Mouse (Mus musculus) colon, adult 2 months (tissue): ENCODE results near the gene Dnal4. TPM values are rescaled to one million over a fixed set of nuclear protein-coding genes. Genes with fewer than 3 reads are reported as not detected.

Experiments
- polyA plus RNA-seq: library from polyadenylated mRNA; depleted of rRNA; stranded (reverse); fragments of >200 nt; gene quantifications from 2 replicates; pipeline ENCODE4 v1.2.3, GENCODE M21; 2012; rRNA removed

Dnal4 gene
- polyA plus RNA-seq, result 30.5 and 47.3 TPM in 2 replicates

GRCm38 (mm10) chr15:79777749-79778148 is at the start of gene Dnal4:
Gene Dnal4 (minus strand): TSS chr15:79777849.

GRCm38 (mm10) chr15:79804352-79805071 is 26.9 kb upstream of the Dnal4 start, which contains the start of gene Nptxr:
Gene Nptxr (minus strand): TSS chr15:79804766.

GRCm38 (mm10) chr15:79741921-79742705 is 35.5 kb downstream of the Dnal4 start, which contains the start of gene Sun2:
Gene Sun2 (minus strand): TSS chr15:79742536.

Other genes with a start within 250 kb of the Dnal4 start
- 137 and 181 TPM in 2 replicates for gene Ddx17, start 231.1 kb downstream of the Dnal4 start, polyA plus RNA-seq
- 0.05 TPM in 1 of 2 replicates, not detected in the other for gene Dmc1, start 172.7 kb downstream of the Dnal4 start, polyA plus RNA-seq
- 0.43 and 0.61 TPM in 2 replicates for gene Fam227a, start 118.9 kb downstream of the Dnal4 start, polyA plus RNA-seq
- 8.7 and 9.6 TPM in 2 replicates for gene Cby1, start 118.7 kb downstream of the Dnal4 start, polyA plus RNA-seq
- gene Tomm22, start 107.0 kb downstream of the Dnal4 start, polyA plus RNA-seq, result 26.9 and 31.4 TPM in 2 replicates
- 24.1 and 32.1 TPM in 2 replicates for gene Josd1, start 89.9 kb downstream of the Dnal4 start, polyA plus RNA-seq
- gene Gtpbp1, start 87.0 kb downstream of the Dnal4 start, polyA plus RNA-seq, result 35.0 and 38.2 TPM in 2 replicates
- gene Sun2, start 35.3 kb downstream of the Dnal4 start, polyA plus RNA-seq, result 63.5 and 69.7 TPM in 2 replicates
- gene Nptxr, start 26.9 kb upstream of the Dnal4 start, polyA plus RNA-seq, result 2.3 and 2.6 TPM in 2 replicates
- gene Npcd, start 56.4 kb upstream of the Dnal4 start, polyA plus RNA-seq, result 3.5 TPM in 1 of 2 replicates, not detected in the other
- 36.0 and 41.6 TPM in 2 replicates for gene Cbx6, start 56.8 kb upstream of the Dnal4 start, polyA plus RNA-seq
- 17.2 and 22.7 TPM in 2 replicates for gene Apobec3, start 113.8 kb upstream of the Dnal4 start, polyA plus RNA-seq
- gene Cbx7, start 193.3 kb upstream of the Dnal4 start, polyA plus RNA-seq, result 27.0 and 44.0 TPM in 2 replicates
- gene Pdgfb, start 237.1 kb upstream of the Dnal4 start, polyA plus RNA-seq, result 12.8 and 18.8 TPM in 2 replicates